Mouse (Mus musculus) forebrain, embryonic 15.5 days (tissue): ENCODE results near the gene Ubxn6. TPM values are rescaled to one million over a fixed set of nuclear protein-coding genes. Genes with fewer than 3 reads are reported as not detected.

Source experiments
- ATAC-seq: fragments of 200-750 bp; cut with Nextera tagmentation; replicated peaks from 2 replicates; pipeline ENCODE4 v1.8.0; 2017; ENCODE audit warnings: mild to moderate bottlenecking, moderate TSS enrichment, moderate library complexity
- H3K27ac ChIP-seq: fragments of 300-500 bp; sonication (generic); replicated peaks from 2 replicates; pipeline ENCODE4 v1.5.1; 2015; ENCODE audit warnings: mild to moderate bottlenecking, inconsistent platforms
- H3K27me3 ChIP-seq: fragments of 300-500 bp; sonication (generic); 2 replicates; pipeline ENCODE4 v1.6.1; 2015; ENCODE audit warnings: inconsistent platforms
- H3K36me3 ChIP-seq: fragments of 300-500 bp; sonication (generic); 2 replicates; pipeline ENCODE4 v1.6.1; 2015; ENCODE audit warnings: mild to moderate bottlenecking, inconsistent platforms
- H3K4me1 ChIP-seq: fragments of 300-500 bp; sonication (generic); 2 replicates; pipeline ENCODE4 v1.6.1; 2015; ENCODE audit warnings: inconsistent platforms
- H3K4me2 ChIP-seq: fragments of 300-500 bp; sonication (generic); replicated peaks from 2 replicates; pipeline ENCODE4 v1.6.1; 2015; ENCODE audit warnings: mild to moderate bottlenecking, inconsistent platforms
- H3K4me3 ChIP-seq: fragments of 300-500 bp; sonication (generic); 2 replicates; pipeline ENCODE4 v1.5.1; 2015; ENCODE audit warnings: mild to moderate bottlenecking, inconsistent platforms
- H3K9ac ChIP-seq: fragments of 300-500 bp; sonication (generic); replicated peaks from 2 replicates; pipeline ENCODE4 v1.6.1; 2015; ENCODE audit warnings: mild to moderate bottlenecking, inconsistent platforms
- H3K9me3 ChIP-seq: fragments of 300-500 bp; sonication (generic); 2 replicates; pipeline ENCODE4 v1.6.1; 2016; ENCODE audit warnings: inconsistent platforms
- WGBS: fragments of 180-500 bp; shearing (Covaris S2); methylation state at CpG from one replicate; pipeline ENCODE4 v1.1.7; 2015; ENCODE audit warnings: mixed read lengths; 5-methylcytosine and 5-hydroxymethylcytosine counted together
- polyA plus RNA-seq: library from polyadenylated mRNA; unstranded; fragments of >200 nt; fragmentation: Nextera tagmentation; extraction: Ambion mirVana; gene quantifications from 2 replicates; pipeline ENCODE4 v1.2.1, GENCODE M21; 2015

The Ubxn6 gene
- polyA plus RNA-seq, 1 experiment from 2014 or later, result 89.5 TPM

GRCm38 (mm10) chr17:56027801-56028441, 46.9 kb downstream of the Ubxn6 start:
- Histone ChIP-seq H3K27ac (no peak overlapping the region), H3K4me2 (no peak overlapping the region), H3K4me3 (no peak overlapping the region), H3K4me1 (peaks cover 7% of the 10 kb centered on the region; the same call in 1 of the 2 replicates), H3K9me3 (no peaks in the 10 kb centered on the region), H3K27me3 (no peaks in the 10 kb centered on the region), H3K9ac (no peak overlapping the region), H3K36me3 (peaks cover 4% of the 10 kb centered on the region; the same call in 1 of the 2 replicates)
- ATAC-seq, result no peak
- 88% methylated on average over 5 of the region's 5 CpGs for WGBS

- peaks cover 4% of the 10 kb centered on the region; the same call in 1 of the 2 replicates for H3K36me3 ChIP-seq
- no peak overlapping the region for H3K27ac ChIP-seq
- H3K9me3 ChIP-seq, result no peaks in the 10 kb centered on the region
- ATAC-seq, result no peak
- peaks cover 9% of the 10 kb centered on the region for H3K4me1 ChIP-seq
- H3K9ac ChIP-seq, result no peak overlapping the region
- no peak overlapping the region for H3K4me2 ChIP-seq
- no peak overlapping the region for H3K4me3 ChIP-seq
- no peaks in the 10 kb centered on the region for H3K27me3 ChIP-seq
- 74% methylated on average over 1 of the region's 1 CpGs for WGBS
Observed at GRCm38 (mm10) chr17:56026881-56027280, 47.9 kb downstream of the Ubxn6 start.

GRCm38 (mm10) chr17:56026303-56026702, 48.5 kb downstream of the Ubxn6 start:
- Histone ChIP-seq H3K4me3 (no peak overlapping the region), H3K4me1 (peaks cover 12% of the 10 kb centered on the region), H3K27me3 (no peaks in the 10 kb centered on the region), H3K36me3 (peaks cover 4% of the 10 kb centered on the region; the same call in 1 of the 2 replicates), H3K27ac (no peak overlapping the region), H3K4me2 (no peak overlapping the region), H3K9me3 (no peaks in the 10 kb centered on the region), H3K9ac (no peak overlapping the region)
- WGBS, result 88% methylated on average over 1 of the region's 1 CpGs
- no peak for ATAC-seq

- WGBS, result 78% methylated on average over 5 of the region's 5 CpGs
- Histone ChIP-seq H3K4me3 (no peak overlapping the region), H3K36me3 (peaks cover 4% of the 10 kb centered on the region; the same call in 1 of the 2 replicates), H3K9ac (no peak overlapping the region), H3K27ac (no peak overlapping the region), H3K9me3 (no peaks in the 10 kb centered on the region), H3K4me2 (no peak overlapping the region), H3K4me1 (peaks cover 12% of the 10 kb centered on the region), H3K27me3 (no peaks in the 10 kb centered on the region)
- ATAC-seq, result no peak
Observed at GRCm38 (mm10) chr17:56024931-56025330, 49.9 kb downstream of the Ubxn6 start.

- peaks cover 7% of the 10 kb centered on the region for H3K36me3 ChIP-seq
- H3K4me3 ChIP-seq, result no peak overlapping the region
- peaks cover 12% of the 10 kb centered on the region for H3K4me1 ChIP-seq
- H3K4me2 ChIP-seq, result no peak overlapping the region
- H3K9me3 ChIP-seq, result no peaks in the 10 kb centered on the region
- no peaks in the 10 kb centered on the region for H3K27me3 ChIP-seq
- 82% methylated on average over 2 of the region's 2 CpGs for WGBS
- ATAC-seq, result no peak
- H3K27ac ChIP-seq, result no peak overlapping the region
- H3K9ac ChIP-seq, result no peak overlapping the region
Observed at GRCm38 (mm10) chr17:56024476-56024875, 50.4 kb downstream of the Ubxn6 start.

GRCm38 (mm10) chr17:56023386-56023785, 51.4 kb downstream of the Ubxn6 start:
- H3K9ac ChIP-seq, result no peak overlapping the region
- WGBS, result 82% methylated on average over 5 of the region's 5 CpGs
- H3K9me3 ChIP-seq, result no peaks in the 10 kb centered on the region
- no peak overlapping the region for H3K27ac ChIP-seq
- H3K4me2 ChIP-seq, result no peak overlapping the region
- peaks cover 13% of the 10 kb centered on the region for H3K36me3 ChIP-seq
- ATAC-seq, result no peak
- no peaks in the 10 kb centered on the region for H3K27me3 ChIP-seq
- H3K4me1 ChIP-seq, result peaks cover 12% of the 10 kb centered on the region
- H3K4me3 ChIP-seq, result no peak overlapping the region

- 87% methylated on average over 4 of the region's 4 CpGs for WGBS
- no peak overlapping the region for H3K4me2 ChIP-seq
- no peak overlapping the region for H3K4me3 ChIP-seq
- no peak for ATAC-seq
- H3K9ac ChIP-seq, result no peak overlapping the region
- H3K27me3 ChIP-seq, result no peaks in the 10 kb centered on the region
- peaks cover 17% of the 10 kb centered on the region for H3K36me3 ChIP-seq
- peaks cover 12% of the 10 kb centered on the region for H3K4me1 ChIP-seq
- H3K9me3 ChIP-seq, result no peaks in the 10 kb centered on the region
- H3K27ac ChIP-seq, result 0 out of 2 replicates have a peak overlapping the region, but pooled peaks have one; percentile 5
Observed at GRCm38 (mm10) chr17:56022989-56023290, 51.9 kb downstream of the Ubxn6 start.

GRCm38 (mm10) chr17:56022131-56022988, 52.5 kb downstream of the Ubxn6 start:
- no peaks in the 10 kb centered on the region for H3K9me3 ChIP-seq
- no peak for ATAC-seq
- peaks cover 23% of the 10 kb centered on the region for H3K36me3 ChIP-seq
- H3K4me2 ChIP-seq, result no peak overlapping the region
- H3K4me1 ChIP-seq, result peaks cover 12% of the 10 kb centered on the region
- 0 out of 2 replicates have a peak overlapping the region, but pooled peaks have one; percentile 5 for H3K27ac ChIP-seq
- H3K27me3 ChIP-seq, result no peaks in the 10 kb centered on the region
- WGBS, result 59% methylated on average over 2 of the region's 2 CpGs
- H3K9ac ChIP-seq, result no peak overlapping the region
- H3K4me3 ChIP-seq, result no peak overlapping the region

- WGBS, result 79% methylated on average over 4 of the region's 4 CpGs
- H3K27ac ChIP-seq, result peak overlapping the region; percentile 11
- no peaks in the 10 kb centered on the region for H3K27me3 ChIP-seq
- no peak overlapping the region for H3K9ac ChIP-seq
- no peaks in the 10 kb centered on the region for H3K9me3 ChIP-seq
- no peak overlapping the region for H3K4me3 ChIP-seq
- H3K4me2 ChIP-seq, result no peak overlapping the region
- ATAC-seq, result no peak
- H3K36me3 ChIP-seq, result peaks cover 33% of the 10 kb centered on the region
- H3K4me1 ChIP-seq, result peaks cover 12% of the 10 kb centered on the region
Observed at GRCm38 (mm10) chr17:56021161-56021910, 53.5 kb downstream of the Ubxn6 start.

GRCm38 (mm10) chr17:56020400-56021084, 54.3 kb downstream of the Ubxn6 start:
- Histone ChIP-seq H3K4me2 (no peak overlapping the region), H3K27me3 (no peaks in the 10 kb centered on the region), H3K4me1 (peaks cover 12% of the 10 kb centered on the region), H3K4me3 (no peak overlapping the region), H3K9ac (no peak overlapping the region), H3K9me3 (no peaks in the 10 kb centered on the region), H3K36me3 (peaks cover 41% of the 10 kb centered on the region), H3K27ac (peak overlapping the region; percentile 11; the same call in 1 of the 2 replicates)
- 91% methylated on average over 6 of the region's 6 CpGs for WGBS
- no peak for ATAC-seq

- Histone ChIP-seq H3K4me3 (no peak overlapping the region), H3K27me3 (no peaks in the 10 kb centered on the region), H3K4me1 (peaks cover 12% of the 10 kb centered on the region), H3K9ac (no peak overlapping the region), H3K9me3 (no peaks in the 10 kb centered on the region), H3K36me3 (peaks cover 54% of the 10 kb centered on the region), H3K4me2 (no peak overlapping the region), H3K27ac (0 out of 2 replicates have a peak overlapping the region, but pooled peaks have one; percentile 21)
- no peak; the same call in 1 of the 2 replicates for ATAC-seq
- WGBS, result 77% methylated on average over 20 of the region's 20 CpGs
Observed at GRCm38 (mm10) chr17:56018347-56019131, 56.3 kb downstream of the Ubxn6 start.
